Mouse (Mus musculus): Measurements from ENCODE around the gene Hdac1. TPM values are rescaled to one million over a fixed set of nuclear protein-coding genes. Genes with fewer than 3 reads are reported as not detected.

Gene Hdac1
- polyA plus RNA-seq, 1 experiment from 2014 or later = 234 TPM

DNA sequence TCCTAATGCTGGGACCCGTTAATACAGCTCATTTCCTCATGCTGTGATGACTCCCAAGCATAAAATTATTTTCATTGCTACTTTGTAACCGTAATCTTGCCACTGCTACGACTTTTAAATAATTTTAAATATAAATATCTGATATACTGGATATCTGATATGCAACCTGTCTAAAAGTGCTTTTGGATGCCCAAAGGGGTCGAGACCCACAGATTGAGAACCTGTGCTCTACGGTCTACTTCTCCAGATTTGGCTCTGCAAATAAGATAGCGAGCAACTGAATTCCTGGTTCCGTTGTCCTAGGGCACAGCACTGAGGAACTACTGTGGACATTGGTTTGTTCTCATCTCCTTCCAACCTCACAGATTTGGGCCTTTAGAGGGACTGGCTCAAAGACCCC lies 35.2 kb upstream of the Hdac1 start:
- Histone ChIP-seq H3K4me1 (ENCODE audit: control insufficient read depth, insufficient read depth, low read length) (no peaks in the 10 kb centered on the region), H3K36me3 (ENCODE audit: control insufficient read depth, insufficient read depth, low read length) (no peaks in the 10 kb centered on the region), H3K27me3 (ENCODE audit: control insufficient read depth, insufficient read depth, low read length) (no peaks in the 10 kb centered on the region), H3K27ac (ENCODE audit: low read depth, low read length) (no peak overlapping the region), H3K9ac (ENCODE audit: low read length) (no peak overlapping the region), H3K9me3 (ENCODE audit: control insufficient read depth, low read length) (no peaks in the 10 kb centered on the region), H3K4me3 (ENCODE audit: low read depth, low read length) (no peak overlapping the region), H3K4me2 (no peak overlapping the region)
- no peak for ATAC-seq (ENCODE audit: low FRiP score)
- 88% methylated on average over 7 of the region's 7 CpGs for WGBS
- DNase-seq (ENCODE audit: low spot score, missing footprints) = no peak

DNA sequence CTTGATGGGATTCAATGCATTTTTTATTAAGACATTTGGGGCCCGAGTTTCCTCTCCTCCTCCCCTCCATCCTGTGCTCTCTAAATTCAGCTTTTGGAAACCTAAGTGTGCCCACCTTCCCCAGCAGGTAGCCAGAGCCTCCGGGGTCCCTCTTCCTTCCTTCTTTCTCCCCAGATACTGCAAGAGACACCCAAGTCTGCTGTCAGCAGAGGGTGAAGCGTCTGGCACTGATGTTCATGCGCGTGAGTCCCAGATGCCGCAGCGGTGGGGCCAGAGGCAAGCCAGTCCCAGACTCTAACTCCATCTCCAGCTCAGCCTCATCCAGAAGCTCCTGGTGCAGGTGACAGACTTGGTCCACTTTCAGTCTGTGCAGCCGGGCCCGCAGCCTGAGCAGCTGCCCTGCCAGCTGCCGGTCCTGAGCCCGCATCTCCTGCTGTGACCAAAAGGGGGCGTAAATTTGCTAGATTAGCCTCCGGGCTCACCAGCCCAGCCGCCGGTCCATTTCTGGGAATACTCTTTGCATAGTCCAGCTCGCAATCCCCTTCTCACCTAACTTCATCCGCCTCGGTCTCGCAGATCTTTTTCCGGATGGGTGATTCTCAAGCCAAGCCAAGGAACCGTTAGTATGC lies 34.5 kb upstream of the Hdac1 start:
- peak overlapping the region; percentile 8; the same call in 1 of the 2 replicates for H3K4me2 ChIP-seq
- H3K9ac ChIP-seq (ENCODE audit: low read length) = 0 out of 2 replicates have a peak overlapping the region, but pooled peaks have one; percentile 13
- H3K4me1 ChIP-seq (ENCODE audit: control insufficient read depth, insufficient read depth, low read length) = no peaks in the 10 kb centered on the region
- DNase-seq (ENCODE audit: low spot score, missing footprints) (peak; percentile 96), ATAC-seq (ENCODE audit: low FRiP score) (no peak)
- H3K4me3 ChIP-seq (ENCODE audit: low read depth, low read length) = no peak overlapping the region
- H3K27me3 ChIP-seq (ENCODE audit: control insufficient read depth, insufficient read depth, low read length) = no peaks in the 10 kb centered on the region
- H3K27ac ChIP-seq (ENCODE audit: low read depth, low read length) = no peak overlapping the region
- 28% methylated on average over 21 of the region's 21 CpGs for WGBS
- no peaks in the 10 kb centered on the region for H3K9me3 ChIP-seq (ENCODE audit: control insufficient read depth, low read length)
- no peaks in the 10 kb centered on the region for H3K36me3 ChIP-seq (ENCODE audit: control insufficient read depth, insufficient read depth, low read length)

DNA sequence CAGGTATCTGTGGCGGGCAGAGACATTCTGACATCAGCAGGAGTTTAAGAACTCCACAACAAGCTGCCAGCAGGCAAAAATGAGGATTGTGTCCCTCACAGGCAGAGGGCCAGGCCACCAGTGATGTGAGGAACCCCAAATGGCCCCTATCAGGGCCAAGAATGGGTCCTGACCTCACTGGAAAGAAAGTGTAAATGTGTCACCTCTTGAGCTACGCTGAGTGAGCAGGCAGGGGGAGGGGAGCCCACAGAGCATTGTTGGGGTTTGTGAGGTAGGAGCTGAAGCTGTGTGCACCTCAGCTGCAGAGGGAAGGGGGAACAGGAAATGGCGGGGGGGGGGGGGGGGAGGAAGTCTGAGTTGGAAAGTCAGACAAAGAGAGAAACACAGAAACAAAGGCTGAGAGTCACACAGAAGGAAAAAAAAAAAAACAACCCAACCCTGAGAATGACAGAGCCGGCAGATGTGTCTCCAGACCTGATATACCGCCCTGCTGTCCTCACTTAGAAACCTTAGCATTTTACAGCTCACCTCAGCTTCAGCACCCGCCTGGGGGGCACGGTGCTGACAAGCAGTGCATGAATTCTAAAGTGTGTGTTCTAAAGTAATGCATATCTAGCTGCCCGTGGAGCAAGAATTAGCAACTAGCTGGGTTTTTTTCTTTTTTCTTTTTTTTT lies 32.8 kb upstream of the Hdac1 start:
- H3K9ac ChIP-seq (ENCODE audit: low read length) = no peak overlapping the region
- no peak overlapping the region for H3K4me2 ChIP-seq
- no peaks in the 10 kb centered on the region for H3K4me1 ChIP-seq (ENCODE audit: control insufficient read depth, insufficient read depth, low read length)
- no peaks in the 10 kb centered on the region for H3K36me3 ChIP-seq (ENCODE audit: control insufficient read depth, insufficient read depth, low read length)
- H3K9me3 ChIP-seq (ENCODE audit: control insufficient read depth, low read length) = no peaks in the 10 kb centered on the region
- H3K27me3 ChIP-seq (ENCODE audit: control insufficient read depth, insufficient read depth, low read length) = no peaks in the 10 kb centered on the region
- H3K4me3 ChIP-seq (ENCODE audit: low read depth, low read length) = no peak overlapping the region
- no peak for ATAC-seq (ENCODE audit: low FRiP score)
- no peak overlapping the region for H3K27ac ChIP-seq (ENCODE audit: low read depth, low read length)
- WGBS = 70% methylated on average over 7 of the region's 8 CpGs
- no peak for DNase-seq (ENCODE audit: low spot score, missing footprints)

DNA sequence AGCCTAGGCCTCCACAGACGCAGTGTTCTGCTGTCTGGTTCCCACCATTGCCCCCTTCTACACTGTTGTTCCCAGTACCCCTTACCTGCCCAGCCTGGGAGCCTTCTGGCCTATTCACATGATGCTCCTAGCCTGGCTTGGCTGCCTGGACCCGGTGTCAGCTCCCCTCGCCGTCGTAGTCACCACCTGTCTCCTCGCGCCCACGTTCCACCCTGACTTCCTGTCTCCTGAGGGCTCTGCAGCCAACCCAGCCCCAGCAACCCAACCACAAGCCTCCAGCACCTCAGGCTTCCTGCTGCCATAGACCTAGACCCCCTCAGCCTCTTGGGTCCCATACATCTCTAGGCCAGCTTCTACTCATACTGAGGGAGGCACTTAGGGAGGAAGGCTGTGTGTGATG lies 30.9 kb upstream of the Hdac1 start, which contains the start of gene Lck:
Gene Lck (minus strand): TSS at position 212 of the 400 bp plus-strand sequence.
- H3K27me3 ChIP-seq (ENCODE audit: control insufficient read depth, insufficient read depth, low read length) = no peaks in the 10 kb centered on the region
- 89% methylated on average over 8 of the region's 8 CpGs for WGBS
- H3K4me3 ChIP-seq (ENCODE audit: low read depth, low read length) = no peak within 1 kb of the TSS
- DNase-seq (ENCODE audit: low spot score, missing footprints) = no peak
- no peaks in the 10 kb centered on the region for H3K4me1 ChIP-seq (ENCODE audit: control insufficient read depth, insufficient read depth, low read length)
- no peaks in the 10 kb centered on the region for H3K9me3 ChIP-seq (ENCODE audit: control insufficient read depth, low read length)
- no peak within 1 kb of the TSS for H3K9ac ChIP-seq (ENCODE audit: low read length)
- H3K4me2 ChIP-seq = no peak within 1 kb of the TSS
- H3K36me3 ChIP-seq (ENCODE audit: control insufficient read depth, insufficient read depth, low read length) = no peaks in the 10 kb centered on the region
- ATAC-seq (ENCODE audit: low FRiP score) = no peak
- no peak within 1 kb of the TSS for H3K27ac ChIP-seq (ENCODE audit: low read depth, low read length)

DNA sequence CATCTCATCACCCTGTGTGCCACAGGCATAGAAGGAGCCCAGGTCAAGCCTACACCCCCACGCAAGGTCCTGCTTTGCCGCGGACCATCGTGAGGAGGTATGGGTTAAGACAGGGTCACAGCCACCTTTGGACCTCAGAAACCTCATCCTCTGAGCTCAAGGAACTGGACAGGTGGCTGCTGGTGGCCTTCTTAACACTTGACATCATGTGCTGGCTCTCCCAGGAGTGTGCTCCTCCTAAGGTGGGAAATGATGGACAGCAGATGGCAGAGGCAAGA lies 30.5 kb upstream of the Hdac1 start:
- Histone ChIP-seq H3K27ac (ENCODE audit: low read depth, low read length) (no peak overlapping the region), H3K27me3 (ENCODE audit: control insufficient read depth, insufficient read depth, low read length) (no peaks in the 10 kb centered on the region), H3K4me1 (ENCODE audit: control insufficient read depth, insufficient read depth, low read length) (no peaks in the 10 kb centered on the region), H3K9me3 (ENCODE audit: control insufficient read depth, low read length) (no peaks in the 10 kb centered on the region), H3K4me2 (no peak overlapping the region), H3K36me3 (ENCODE audit: control insufficient read depth, insufficient read depth, low read length) (no peaks in the 10 kb centered on the region), H3K4me3 (ENCODE audit: low read depth, low read length) (no peak overlapping the region), H3K9ac (ENCODE audit: low read length) (no peak overlapping the region)
- DNase-seq (ENCODE audit: low spot score, missing footprints) (no peak), ATAC-seq (ENCODE audit: low FRiP score) (no peak)
- 97% methylated on average over 4 of the region's 4 CpGs for WGBS

DNA sequence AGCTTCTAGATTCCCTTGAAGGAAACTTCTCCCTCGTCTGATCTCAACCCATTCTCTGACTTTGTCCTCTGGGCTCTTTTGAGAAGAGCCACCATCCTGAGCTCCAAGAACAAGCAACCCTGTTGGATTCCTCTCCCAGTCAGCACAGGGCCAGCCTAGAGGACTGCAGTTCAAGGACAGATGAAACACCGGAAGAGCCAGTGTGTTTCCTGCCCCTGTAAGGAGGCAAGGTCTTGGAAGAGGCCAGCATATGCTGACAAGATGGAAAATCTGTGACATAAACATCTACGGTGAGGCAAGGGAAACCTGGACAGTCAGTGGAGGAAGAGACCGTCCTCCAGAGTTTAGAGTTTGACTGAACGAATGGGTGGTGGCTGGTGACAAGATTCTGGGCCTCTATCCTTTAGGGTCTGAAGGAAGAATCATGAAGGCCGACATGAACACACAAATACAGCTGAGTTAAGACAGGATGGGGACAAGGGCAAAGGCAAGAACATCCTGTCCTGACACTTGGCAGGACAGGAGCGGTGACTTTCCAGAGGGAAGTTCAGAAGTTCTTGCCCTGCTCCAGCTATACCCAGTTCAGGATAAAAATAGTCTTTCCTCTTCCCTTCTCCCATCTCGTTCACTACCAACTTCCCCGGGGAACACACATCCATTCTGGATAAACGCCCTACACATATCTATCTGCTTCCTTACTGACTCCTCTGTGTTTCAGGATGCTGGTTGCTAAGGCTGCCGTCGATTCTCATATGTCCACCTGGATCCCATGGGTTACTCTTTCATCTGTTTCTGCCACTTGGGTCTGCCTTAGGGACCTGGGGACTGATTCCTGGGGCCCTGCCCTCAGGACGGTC lies 30.0 kb upstream of the Hdac1 start:
- no peak overlapping the region for H3K27ac ChIP-seq (ENCODE audit: low read depth, low read length)
- WGBS = 91% methylated on average over 13 of the region's 13 CpGs

DNA sequence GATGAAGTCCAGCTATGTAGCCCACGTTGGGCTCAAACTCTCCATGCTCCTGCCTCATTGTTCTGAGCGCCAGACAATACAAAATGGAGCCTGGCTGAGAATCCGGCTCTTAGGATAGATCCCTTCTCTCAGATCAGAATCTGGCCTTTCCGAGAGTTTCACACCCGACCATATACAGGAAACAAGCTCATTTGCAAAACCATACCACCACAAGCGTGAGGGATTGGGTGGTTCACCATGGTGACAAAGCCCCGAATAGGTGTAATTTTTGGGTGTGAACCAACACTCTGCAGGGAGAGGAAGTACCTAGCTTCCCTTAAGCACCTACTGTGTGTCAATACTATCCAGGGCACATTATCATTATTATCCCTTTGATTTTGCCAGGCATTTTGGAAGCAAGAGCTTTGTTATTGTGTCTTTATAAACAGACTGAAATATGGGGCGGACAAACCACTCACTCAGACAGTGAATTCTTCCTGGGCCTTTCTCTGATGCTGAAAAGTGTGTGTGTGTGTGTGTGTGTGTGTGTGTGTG lies 29.1 kb upstream of the Hdac1 start:
- no peaks in the 10 kb centered on the region for H3K27me3 ChIP-seq (ENCODE audit: control insufficient read depth, insufficient read depth, low read length)

More for the DNA sequence above, 30.0 kb upstream of the Hdac1 start:
- DNase-seq (ENCODE audit: low spot score, missing footprints) = no peak
- Histone ChIP-seq H3K4me3 (ENCODE audit: low read depth, low read length) (no peak overlapping the region), H3K4me1 (ENCODE audit: control insufficient read depth, insufficient read depth, low read length) (no peaks in the 10 kb centered on the region), H3K27me3 (ENCODE audit: control insufficient read depth, insufficient read depth, low read length) (no peaks in the 10 kb centered on the region), H3K36me3 (ENCODE audit: control insufficient read depth, insufficient read depth, low read length) (no peaks in the 10 kb centered on the region), H3K9ac (ENCODE audit: low read length) (no peak overlapping the region), H3K9me3 (ENCODE audit: control insufficient read depth, low read length) (no peaks in the 10 kb centered on the region), H3K4me2 (no peak overlapping the region)
- no peak for ATAC-seq (ENCODE audit: low FRiP score)

DNA sequence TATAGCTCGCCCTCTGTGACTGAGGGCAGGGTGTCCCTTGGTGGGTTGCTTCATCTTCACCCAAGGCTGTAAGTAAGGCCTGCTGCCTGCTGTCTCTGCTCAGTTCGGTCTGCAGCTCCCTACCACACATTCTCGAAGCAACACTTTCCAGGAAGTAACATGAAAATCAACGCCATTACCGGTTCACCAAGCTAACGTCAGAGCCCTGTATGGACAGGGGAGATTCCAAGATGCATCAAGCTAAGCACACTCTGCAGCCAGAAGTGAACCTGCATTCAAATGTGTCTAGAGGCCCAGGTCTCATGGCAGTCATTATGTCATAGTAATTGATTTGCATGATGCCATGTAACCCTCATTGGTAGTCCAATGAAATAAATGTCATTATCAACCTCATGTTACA lies 27.5 kb upstream of the Hdac1 start:
- no peaks in the 10 kb centered on the region for H3K9me3 ChIP-seq (ENCODE audit: control insufficient read depth, low read length)
- no peak overlapping the region for H3K4me3 ChIP-seq (ENCODE audit: low read depth, low read length)
- H3K27me3 ChIP-seq (ENCODE audit: control insufficient read depth, insufficient read depth, low read length) = no peaks in the 10 kb centered on the region
- H3K4me1 ChIP-seq (ENCODE audit: control insufficient read depth, insufficient read depth, low read length) = no peaks in the 10 kb centered on the region
- no peak overlapping the region for H3K9ac ChIP-seq (ENCODE audit: low read length)
- H3K4me2 ChIP-seq = no peak overlapping the region
- no peak overlapping the region for H3K27ac ChIP-seq (ENCODE audit: low read depth, low read length)
- no peak for ATAC-seq (ENCODE audit: low FRiP score)
- WGBS = 90% methylated on average over 6 of the region's 6 CpGs
- no peaks in the 10 kb centered on the region for H3K36me3 ChIP-seq (ENCODE audit: control insufficient read depth, insufficient read depth, low read length)
- no peak for DNase-seq (ENCODE audit: low spot score, missing footprints)

More for the DNA sequence above, 29.1 kb upstream of the Hdac1 start:
- Histone ChIP-seq H3K4me2 (no peak overlapping the region), H3K4me1 (ENCODE audit: control insufficient read depth, insufficient read depth, low read length) (no peaks in the 10 kb centered on the region), H3K9ac (ENCODE audit: low read length) (no peak overlapping the region), H3K36me3 (ENCODE audit: control insufficient read depth, insufficient read depth, low read length) (no peaks in the 10 kb centered on the region), H3K4me3 (ENCODE audit: low read depth, low read length) (no peak overlapping the region), H3K27ac (ENCODE audit: low read depth, low read length) (no peak overlapping the region), H3K9me3 (ENCODE audit: control insufficient read depth, low read length) (no peaks in the 10 kb centered on the region)
- ATAC-seq (ENCODE audit: low FRiP score) (no peak), DNase-seq (ENCODE audit: low spot score, missing footprints) (no peak)
- 76% methylated on average over 8 of the region's 8 CpGs for WGBS

DNA sequence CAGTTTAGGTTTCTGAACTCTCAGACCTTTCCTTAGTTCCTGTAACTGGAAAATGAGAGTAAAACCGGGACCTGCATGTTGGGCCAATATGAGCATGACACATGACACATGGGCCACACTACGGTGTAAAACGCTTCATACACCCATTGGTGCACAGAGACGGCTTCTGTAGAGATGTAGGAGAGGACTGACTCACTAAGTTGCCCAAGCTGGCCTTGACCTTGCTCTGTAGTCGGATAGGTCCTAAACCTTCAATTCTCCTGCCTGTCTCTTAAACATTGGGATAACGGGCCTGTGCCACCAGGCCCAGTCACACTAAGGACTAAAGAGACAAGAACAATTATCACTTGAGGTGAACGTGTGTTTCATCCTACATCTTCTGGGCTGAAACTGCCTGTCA lies 25.9 kb upstream of the Hdac1 start:
- Histone ChIP-seq H3K4me1 (ENCODE audit: control insufficient read depth, insufficient read depth, low read length) (no peaks in the 10 kb centered on the region), H3K9ac (ENCODE audit: low read length) (no peak overlapping the region), H3K9me3 (ENCODE audit: control insufficient read depth, low read length) (no peaks in the 10 kb centered on the region), H3K27me3 (ENCODE audit: control insufficient read depth, insufficient read depth, low read length) (no peaks in the 10 kb centered on the region), H3K4me3 (ENCODE audit: low read depth, low read length) (no peak overlapping the region), H3K4me2 (no peak overlapping the region), H3K27ac (ENCODE audit: low read depth, low read length) (no peak overlapping the region), H3K36me3 (ENCODE audit: control insufficient read depth, insufficient read depth, low read length) (no peaks in the 10 kb centered on the region)
- no peak for ATAC-seq (ENCODE audit: low FRiP score)
- no peak for DNase-seq (ENCODE audit: low spot score, missing footprints)
- 91% methylated on average over 7 of the region's 7 CpGs for WGBS

Data from midbrain, embryonic 11.5 days (tissue).